9 mouse cellular contexts compared by ENCODE assay signal in the genomic region with DNA sequence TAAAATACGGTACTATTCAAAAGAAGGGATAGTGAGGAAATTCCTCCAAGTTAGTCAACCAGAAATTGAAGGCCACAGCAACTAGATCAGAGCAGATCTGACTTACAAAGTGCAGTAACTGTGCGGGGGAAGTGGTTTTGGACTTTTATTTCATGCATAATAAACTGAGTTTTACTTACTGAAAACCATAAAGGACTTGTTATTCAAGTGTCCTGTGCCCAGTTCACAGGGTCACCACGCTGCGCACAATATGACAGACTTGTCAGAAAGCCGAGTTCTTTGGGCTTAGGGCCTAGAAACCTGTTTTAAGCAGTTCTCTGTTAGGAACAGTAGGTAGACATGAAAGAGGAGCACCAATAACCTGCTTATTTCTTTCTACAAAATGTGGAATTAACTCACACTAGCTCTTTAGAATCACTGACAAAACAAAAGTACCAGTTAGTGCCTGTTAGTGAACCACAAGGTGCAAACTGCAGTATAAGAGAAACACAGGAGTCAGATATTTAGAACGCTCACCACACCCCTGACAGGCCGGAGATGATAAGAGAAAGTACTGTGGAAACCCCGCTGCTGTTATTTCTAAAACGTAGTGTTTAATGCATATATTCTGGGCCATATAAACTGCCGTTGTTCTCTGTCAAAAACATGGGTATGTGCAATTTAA. TPM values are rescaled to one million over a fixed set of nuclear protein-coding genes. Genes with fewer than 3 reads are reported as not detected.
DNase-seq lines count a peak whose midpoint lies in the region; ATAC-seq and TF ChIP-seq lines count a peak whose summit lies in the region.
"Had no signal": no experiment of that assay in that cellular context is flagged by ENCODE, and none has a peak within 500 bp of the region (broad histone marks: within the 10 kb centered on the region; RNA-seq: fewer than 3 reads in every experiment).

A gene (minus strand): TSS at position 110 of the 664 bp plus-strand sequence.

- no peak for ATAC-seq in heart, embryonic 14.5 days (ENCODE audit: insufficient number of reproducible peaks, insufficient read depth, low FRiP score, low read depth)
- ATAC-seq in hindbrain, embryonic 12.5 days (ENCODE audit: low FRiP score): no peak
- ATAC-seq in midbrain, embryonic 11.5 days (ENCODE audit: low FRiP score): no peak
- no peak for ATAC-seq in CD4-positive, CD25-positive, alpha-beta regulatory T cell, adult 4 months

- 71% methylated on average over 10 of the region's 10 CpGs for WGBS in heart, embryonic 14.5 days
- WGBS in hindbrain, embryonic 12.5 days: 46% methylated on average over 10 of the region's 10 CpGs
- 32% methylated on average over 10 of the region's 10 CpGs for WGBS in midbrain, embryonic 11.5 days

- no peak for TF ChIP-seq POLR2A in brain, embryonic 14.5 days (IDR thresholded peaks at IDR 0.05; ENCODE audit: borderline replicate concordance, extremely low read depth, insufficient read depth, insufficient read length, poor library complexity, severe bottlenecking)

- peak within 1 kb of the TSS; percentile 61 to 67 for H3K4me3 ChIP-seq in heart, embryonic 14.5 days (ENCODE audit: control insufficient read depth in 1 of 2, insufficient read depth in 1 of 2, low read depth in 1 of 2, low read length in 2 of 2)
- peak within 1 kb of the TSS; percentile 45 for H3K4me3 ChIP-seq in hindbrain, embryonic 12.5 days
- peak within 1 kb of the TSS; percentile 52 for H3K4me3 ChIP-seq in midbrain, embryonic 11.5 days (ENCODE audit: low read depth, low read length)

- H3K9me3 ChIP-seq in heart, embryonic 14.5 days (ENCODE audit: control insufficient read depth, low read length): no peaks in the 10 kb centered on the region
- no peaks in the 10 kb centered on the region for H3K9me3 ChIP-seq in hindbrain, embryonic 12.5 days (replicated peaks)
- H3K9me3 ChIP-seq in midbrain, embryonic 11.5 days (ENCODE audit: control insufficient read depth, low read length): no peaks in the 10 kb centered on the region

- peaks cover 7% of the 10 kb centered on the region; the same call in 1 of the 2 replicates for H3K27me3 ChIP-seq in heart, embryonic 14.5 days (ENCODE audit: control insufficient read depth, insufficient read depth, low read length)
- peaks cover 24% of the 10 kb centered on the region for H3K27me3 ChIP-seq in hindbrain, embryonic 12.5 days
- H3K27me3 ChIP-seq in midbrain, embryonic 11.5 days (ENCODE audit: control insufficient read depth, insufficient read depth, low read length): no peaks in the 10 kb centered on the region

- peak within 1 kb of the TSS; percentile 68 for H3K9ac ChIP-seq in heart, embryonic 14.5 days (ENCODE audit: low read length)
- H3K9ac ChIP-seq in hindbrain, embryonic 12.5 days: peak within 1 kb of the TSS; percentile 42; the same call in 1 of the 2 replicates
- H3K9ac ChIP-seq in midbrain, embryonic 11.5 days (ENCODE audit: low read length): peak within 1 kb of the TSS; percentile 66

- H3K36me3 ChIP-seq in heart, embryonic 14.5 days (ENCODE audit: control insufficient read depth, insufficient read depth, low read length): no peaks in the 10 kb centered on the region
- no peaks in the 10 kb centered on the region for H3K36me3 ChIP-seq in hindbrain, embryonic 12.5 days
- H3K36me3 ChIP-seq in midbrain, embryonic 11.5 days (ENCODE audit: control insufficient read depth, insufficient read depth, low read length): no peaks in the 10 kb centered on the region

- peaks cover 0 to 3% of the 10 kb centered on the region in 2 experiments; a peak in 1 of 4 replicates for H3K4me1 ChIP-seq in heart, embryonic 14.5 days (ENCODE audit: control insufficient read depth in 2 of 2, insufficient read depth in 2 of 2, low read length in 2 of 2)
- peaks cover 10% of the 10 kb centered on the region for H3K4me1 ChIP-seq in hindbrain, embryonic 12.5 days
- H3K4me1 ChIP-seq in midbrain, embryonic 11.5 days (ENCODE audit: control insufficient read depth, insufficient read depth, low read length): peaks cover 11% of the 10 kb centered on the region

- H3K27ac ChIP-seq in heart, embryonic 14.5 days (replicated peaks in 1 of 2; ENCODE audit: control insufficient read depth in 1 of 2, insufficient read depth in 1 of 2, low read depth in 2 of 2, low read length in 2 of 2): no peak within 1 kb of the TSS
- no peak within 1 kb of the TSS for H3K27ac ChIP-seq in hindbrain, embryonic 12.5 days
- peak within 1 kb of the TSS; percentile 59 for H3K27ac ChIP-seq in midbrain, embryonic 11.5 days (ENCODE audit: low read depth, low read length)

- H3K4me2 ChIP-seq in heart, embryonic 14.5 days (ENCODE audit: low read length): peak within 1 kb of the TSS; percentile 90
- H3K4me2 ChIP-seq in hindbrain, embryonic 12.5 days (replicated peaks): peak within 1 kb of the TSS; percentile 86
- peak within 1 kb of the TSS; percentile 79 for H3K4me2 ChIP-seq in midbrain, embryonic 11.5 days

- TF ChIP-seq CTCF in brain, embryonic 14.5 days (IDR thresholded peaks at IDR 0.05; ENCODE audit: borderline replicate concordance, extremely low read depth, insufficient read depth, insufficient read length): no peak

- DNase-seq in heart, adult 11 months: no peak
- DNase-seq in brain, embryonic 14.5 days (ENCODE audit: low read depth): peak; percentile 28
- peak; percentile 94 for DNase-seq in midbrain, embryonic 11.5 days (ENCODE audit: low spot score, missing footprints)
- DNase-seq in right cerebral cortex, adult 18-20 months: no peak
- no peak for DNase-seq in T-cell, adult 2 months (ENCODE audit: low spot score)

RNA-seq across cellular contexts. Expression of the gene that starts here (rescaled TPM):
- polyA plus RNA-seq in heart, embryonic 14.5 days (2014; fragmentation: Nextera tagmentation; extraction: Ambion mirVana): 0.20 and 0.27 TPM in 2 replicates
- polyA plus RNA-seq in brain, embryonic 14.5 days (2012; rRNA removed): 0.14 TPM in 1 of 2 replicates, not detected in the other
- 0.52 and 0.65 TPM in 2 replicates for polyA plus RNA-seq in hindbrain, embryonic 12.5 days (2016; fragmentation: Nextera tagmentation; extraction: Ambion mirVana)
- 2.3 and 2.5 TPM in 2 replicates for polyA plus RNA-seq in midbrain, embryonic 11.5 days (2014; fragmentation: Nextera tagmentation; extraction: Ambion mirVana)
- polyA plus RNA-seq in CD4-positive, CD25-positive, alpha-beta regulatory T cell, adult 4 months (2017; shearing (Covaris generic)): not detected
- polyA plus RNA-seq: large intestine, adult 2 months had no signal

Comparison
In these comparisons a context has a peak if more than half of its experiments do, and no peak if none do; other contexts are left out.
1. Peak in DNase-seq in brain, embryonic 14.5 days; RNA of the gene not detected or under 1 TPM.